ENCODE assay signal across 7 mouse cellular contexts in the genomic region with DNA sequence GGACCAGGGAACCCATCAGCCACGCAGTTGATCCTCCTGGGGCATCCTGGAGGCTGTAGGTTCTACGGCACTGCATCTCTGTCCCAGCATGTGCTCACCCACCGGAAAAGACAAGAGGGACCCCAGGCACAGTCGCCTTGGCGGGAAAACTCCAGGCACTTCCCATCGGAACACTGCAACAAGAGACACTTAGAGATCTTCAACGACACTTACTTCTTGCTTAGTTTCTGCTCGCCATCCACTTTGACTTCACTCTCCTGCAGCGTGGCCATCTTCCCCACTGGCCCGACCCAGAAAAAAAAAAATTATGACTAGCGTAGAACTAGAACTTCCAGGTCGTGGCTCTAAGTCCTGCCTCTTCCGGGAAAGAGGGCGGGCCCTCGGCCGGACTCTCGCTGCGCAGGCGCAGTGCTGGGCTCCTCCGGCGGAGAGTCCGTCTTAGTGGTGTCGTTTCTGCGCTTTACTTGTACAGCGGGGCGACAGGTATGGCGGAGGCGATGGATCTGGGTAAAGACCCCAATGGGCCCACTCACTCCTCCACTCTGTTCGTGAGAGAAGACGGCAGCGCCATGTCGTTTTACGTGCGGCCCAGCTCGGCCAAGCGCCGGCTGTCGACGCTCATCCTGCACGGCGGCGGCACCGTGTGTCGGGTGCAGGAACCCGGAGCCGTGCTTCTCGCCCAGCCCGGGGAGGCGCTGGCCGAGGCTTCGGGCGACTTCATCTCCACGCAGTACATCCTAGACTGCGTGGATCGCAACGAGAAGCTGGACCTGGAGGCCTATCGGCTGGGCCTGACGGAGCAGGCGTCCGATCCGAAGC. TPM values are rescaled to one million over a fixed set of nuclear protein-coding genes. Genes with fewer than 3 reads are reported as not detected.
DNase-seq lines count a peak whose midpoint lies in the region; ATAC-seq lines count a peak whose summit lies in the region.

TSS of gene Kars (minus strand) at position 327 of the 819 bp plus-strand sequence.
TSS of gene Terf2ip (plus strand) at position 402 of the 819 bp plus-strand sequence.

- H3K9ac ChIP-seq in embryonic facial prominence, embryonic 11.5 days (replicated peaks; ENCODE audit: low read length): peak within 1 kb of the TSS; percentile 86
- H3K9ac ChIP-seq in midbrain, embryonic 13.5 days (replicated peaks): peak within 1 kb of the TSS; percentile 86

- ATAC-seq in embryonic facial prominence, embryonic 11.5 days (replicated peaks; ENCODE audit: insufficient number of reproducible peaks, low FRiP score, low TSS enrichment, low read depth): peak; percentile 87
- ATAC-seq in granulocyte monocyte progenitor cell, adult 5-6 weeks (replicated peaks; ENCODE audit: poor library complexity, severe bottlenecking): peak; percentile 84
- peak; percentile 95 for ATAC-seq in midbrain, embryonic 13.5 days

- peak within 1 kb of the TSS; percentile 89 for H3K4me2 ChIP-seq in embryonic facial prominence, embryonic 11.5 days (ENCODE audit: low read depth, low read length)
- peak within 1 kb of the TSS; percentile 89 for H3K4me2 ChIP-seq in midbrain, embryonic 13.5 days (replicated peaks)

- no peaks in the 10 kb centered on the region for H3K4me1 ChIP-seq in embryonic facial prominence, embryonic 11.5 days (ENCODE audit: control insufficient read depth, insufficient read depth, low read length)
- peaks cover 19% of the 10 kb centered on the region for H3K4me1 ChIP-seq in limb, embryonic 10.5 days
- H3K4me1 ChIP-seq in midbrain, embryonic 13.5 days (replicated peaks): peaks cover 31% of the 10 kb centered on the region

- H3K4me3 ChIP-seq in embryonic facial prominence, embryonic 11.5 days (ENCODE audit: low read depth, low read length): peak within 1 kb of the TSS; percentile 94
- H3K4me3 ChIP-seq in limb, embryonic 10.5 days: peak within 1 kb of the TSS; percentile 84
- peak within 1 kb of the TSS; percentile 68 for H3K4me3 ChIP-seq in midbrain, embryonic 13.5 days (replicated peaks)

- H3K27ac ChIP-seq in embryonic facial prominence, embryonic 11.5 days (replicated peaks; ENCODE audit: low read depth, low read length): peak within 1 kb of the TSS; percentile 62
- H3K27ac ChIP-seq in limb, embryonic 10.5 days: peak within 1 kb of the TSS; percentile 87
- peak within 1 kb of the TSS; percentile 80 for H3K27ac ChIP-seq in midbrain, embryonic 13.5 days

- H3K36me3 ChIP-seq in embryonic facial prominence, embryonic 11.5 days (replicated peaks; ENCODE audit: control insufficient read depth, insufficient read depth, low read depth, low read length): no peaks in the 10 kb centered on the region; the same call in 1 of the 2 replicates
- H3K36me3 ChIP-seq in limb, embryonic 10.5 days: peaks cover 36% of the 10 kb centered on the region
- peaks cover 14% of the 10 kb centered on the region for H3K36me3 ChIP-seq in midbrain, embryonic 13.5 days

- DNase-seq in adrenal gland, postnatal 14 days: peak; percentile 96
- DNase-seq in embryonic facial prominence, embryonic 11.5 days (ENCODE audit: low spot score): peak; percentile 97
- DNase-seq in kidney, adult 11 months: peak; percentile 92
- peak; percentile 95 for DNase-seq in limb, embryonic 10.5 days (ENCODE audit: low spot score)
- peak; percentile 89 for DNase-seq in spleen, adult 12 weeks (ENCODE audit: low spot score)

- WGBS in embryonic facial prominence, embryonic 11.5 days: under 1% methylated on average over 61 of the region's 61 CpGs
- WGBS in limb, embryonic 10.5 days: under 1% methylated on average over 61 of the region's 61 CpGs
- under 1% methylated on average over 61 of the region's 61 CpGs for whole genome bisulfite sequencing in midbrain, embryonic 13.5 days

- H3K9me3 ChIP-seq in embryonic facial prominence, embryonic 11.5 days (replicated peaks; ENCODE audit: control insufficient read depth, low read length): no peaks in the 10 kb centered on the region
- H3K9me3 ChIP-seq in limb, embryonic 10.5 days (replicated peaks): no peaks in the 10 kb centered on the region
- H3K9me3 ChIP-seq in midbrain, embryonic 13.5 days: no peaks in the 10 kb centered on the region

- no peaks in the 10 kb centered on the region for H3K27me3 ChIP-seq in embryonic facial prominence, embryonic 11.5 days (ENCODE audit: control insufficient read depth, insufficient read depth, low read length)
- H3K27me3 ChIP-seq in limb, embryonic 10.5 days (ENCODE audit: low read depth, poor library complexity, severe bottlenecking): no peaks in the 10 kb centered on the region
- no peaks in the 10 kb centered on the region for H3K27me3 ChIP-seq in midbrain, embryonic 13.5 days

RNA-seq across cellular contexts. Expression of gene Kars, which starts in this region (rescaled TPM):
- 108 and 120 TPM in 2 replicates for total RNA-seq in adrenal gland, postnatal 14 days (2021)
- 284 and 309 TPM in 2 replicates for polyA plus RNA-seq in embryonic facial prominence, embryonic 11.5 days (2014; fragmentation: Nextera tagmentation; extraction: Ambion mirVana)
- 164 and 178 TPM in 2 replicates for total RNA-seq in granulocyte monocyte progenitor cell, adult 5-6 weeks (2014; fragmentation: Nextera tagmentation)
- 186 and 197 TPM in 2 replicates for total RNA-seq in granulocyte monocyte progenitor cell, adult 5-6 weeks (2017)
- polyA plus RNA-seq in limb, embryonic 10.5 days (2016; fragmentation: Nextera tagmentation; extraction: Ambion mirVana): 276 and 306 TPM in 2 replicates
- polyA plus RNA-seq in midbrain, embryonic 13.5 days (2015; fragmentation: Nextera tagmentation; extraction: Ambion mirVana): 169 and 171 TPM in 2 replicates

RNA-seq across cellular contexts. Expression of gene Terf2ip, which starts in this region (rescaled TPM):
- total RNA-seq in adrenal gland, postnatal 14 days (2021): 15.7 and 17.5 TPM in 2 replicates
- 21.3 and 23.9 TPM in 2 replicates for polyA plus RNA-seq in embryonic facial prominence, embryonic 11.5 days (2014; fragmentation: Nextera tagmentation; extraction: Ambion mirVana)
- 4.1 and 10.8 TPM in 2 replicates for total RNA-seq in granulocyte monocyte progenitor cell, adult 5-6 weeks (2014; fragmentation: Nextera tagmentation)
- 9.4 and 14.6 TPM in 2 replicates for total RNA-seq in granulocyte monocyte progenitor cell, adult 5-6 weeks (2017)
- polyA plus RNA-seq in limb, embryonic 10.5 days (2016; fragmentation: Nextera tagmentation; extraction: Ambion mirVana): 25.4 and 28.6 TPM in 2 replicates
- polyA plus RNA-seq in midbrain, embryonic 13.5 days (2015; fragmentation: Nextera tagmentation; extraction: Ambion mirVana): 52.8 and 55.9 TPM in 2 replicates

Comparison
In these comparisons a context has a peak if more than half of its experiments do, and no peak if none do; other contexts are left out.
1. Peak in every context shown above with its lines: DNase-seq, ATAC-seq, H3K4me3 ChIP-seq and H3K27ac ChIP-seq.